Mouse (Mus musculus): ENCODE data around the gene Tmem201. TPM values are rescaled to one million over a fixed set of nuclear protein-coding genes. Genes with fewer than 3 reads are reported as not detected.
"Not testable (repeated sequence)": the region's sequence is repeated elsewhere in the genome, so short reads cannot be mapped to it uniquely, and the experiment has no call there.

The Tmem201 gene
- polyA plus RNA-seq, 1 experiment from 2014 or later: 24.6 TPM

DNA sequence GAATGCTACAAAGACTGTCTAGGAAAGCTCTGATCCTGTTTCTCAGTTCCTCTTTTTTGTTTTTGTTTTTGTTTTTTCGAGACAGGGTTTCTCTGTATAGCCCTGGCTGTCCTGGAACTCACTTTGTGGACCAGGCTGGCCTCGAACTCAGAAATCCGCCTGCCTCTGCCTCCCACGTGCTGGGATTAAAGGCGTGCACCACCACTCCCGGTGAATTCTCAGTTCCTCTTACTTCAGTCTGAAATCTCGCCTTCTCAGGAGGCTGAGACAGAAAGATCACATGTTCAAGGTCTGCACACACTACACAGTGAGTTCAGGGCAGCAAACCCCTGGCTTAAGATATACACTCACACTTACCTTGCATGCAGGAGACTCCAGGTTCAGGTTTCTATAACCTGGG is 18.7 kb upstream of the Tmem201 start:
- not testable (repeated sequence) for ATAC-seq (ENCODE audit: insufficient number of reproducible peaks, low FRiP score, low TSS enrichment, low read depth); H3K9me3 ChIP-seq (ENCODE audit: control insufficient read depth, low read length); H3K27ac ChIP-seq (replicated peaks; ENCODE audit: low read depth, low read length); H3K4me3 ChIP-seq (ENCODE audit: low read depth, low read length); H3K9ac ChIP-seq (ENCODE audit: low read length); H3K4me1 ChIP-seq (ENCODE audit: control insufficient read depth, insufficient read depth, low read length); DNase-seq (ENCODE audit: low spot score); H3K4me2 ChIP-seq (ENCODE audit: low read depth, severe bottlenecking); H3K36me3 ChIP-seq (ENCODE audit: control insufficient read depth, insufficient read depth, low read length); H3K27me3 ChIP-seq (ENCODE audit: control insufficient read depth, insufficient read depth, low read length)
- WGBS: 92% methylated on average over 7 of the region's 7 CpGs

DNA sequence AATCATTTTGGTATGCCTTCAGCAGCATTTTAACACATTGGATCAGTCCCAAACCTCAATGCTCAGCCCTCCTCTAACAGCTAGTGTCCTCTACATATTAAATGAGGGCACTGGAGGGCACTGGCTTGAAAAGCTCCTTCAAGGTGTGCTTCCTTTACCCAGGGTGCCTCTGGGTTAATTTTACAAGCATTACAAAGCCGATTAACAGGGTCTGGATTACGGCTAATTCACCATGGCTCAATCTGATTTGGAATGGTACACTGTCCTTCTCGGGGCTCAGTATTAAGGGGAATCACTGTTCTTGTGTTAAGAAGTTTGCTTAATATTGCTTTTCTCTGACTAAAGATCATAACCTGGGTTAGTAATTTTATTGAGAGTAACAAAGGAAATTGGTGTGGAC is 15.0 kb upstream of the Tmem201 start:
- H3K4me2 ChIP-seq (ENCODE audit: low read depth, severe bottlenecking): no peak overlapping the region
- H3K36me3 ChIP-seq (ENCODE audit: control insufficient read depth, insufficient read depth, low read length): no peaks in the 10 kb centered on the region; the same call in 1 of the 2 replicates
- no peak overlapping the region for H3K27ac ChIP-seq (replicated peaks; ENCODE audit: low read depth, low read length)
- DNase-seq (ENCODE audit: low spot score): no peak
- no peaks in the 10 kb centered on the region for H3K4me1 ChIP-seq (ENCODE audit: control insufficient read depth, insufficient read depth, low read length)
- ATAC-seq (ENCODE audit: insufficient number of reproducible peaks, low FRiP score, low TSS enrichment, low read depth): no peak
- no peak overlapping the region for H3K9ac ChIP-seq (ENCODE audit: low read length)
- no peak overlapping the region for H3K4me3 ChIP-seq (ENCODE audit: low read depth, low read length)
- whole genome bisulfite sequencing: 58% methylated on average over 3 of the region's 3 CpGs
- H3K9me3 ChIP-seq (ENCODE audit: control insufficient read depth, low read length): no peaks in the 10 kb centered on the region
- H3K27me3 ChIP-seq (ENCODE audit: control insufficient read depth, insufficient read depth, low read length): no peaks in the 10 kb centered on the region

DNA sequence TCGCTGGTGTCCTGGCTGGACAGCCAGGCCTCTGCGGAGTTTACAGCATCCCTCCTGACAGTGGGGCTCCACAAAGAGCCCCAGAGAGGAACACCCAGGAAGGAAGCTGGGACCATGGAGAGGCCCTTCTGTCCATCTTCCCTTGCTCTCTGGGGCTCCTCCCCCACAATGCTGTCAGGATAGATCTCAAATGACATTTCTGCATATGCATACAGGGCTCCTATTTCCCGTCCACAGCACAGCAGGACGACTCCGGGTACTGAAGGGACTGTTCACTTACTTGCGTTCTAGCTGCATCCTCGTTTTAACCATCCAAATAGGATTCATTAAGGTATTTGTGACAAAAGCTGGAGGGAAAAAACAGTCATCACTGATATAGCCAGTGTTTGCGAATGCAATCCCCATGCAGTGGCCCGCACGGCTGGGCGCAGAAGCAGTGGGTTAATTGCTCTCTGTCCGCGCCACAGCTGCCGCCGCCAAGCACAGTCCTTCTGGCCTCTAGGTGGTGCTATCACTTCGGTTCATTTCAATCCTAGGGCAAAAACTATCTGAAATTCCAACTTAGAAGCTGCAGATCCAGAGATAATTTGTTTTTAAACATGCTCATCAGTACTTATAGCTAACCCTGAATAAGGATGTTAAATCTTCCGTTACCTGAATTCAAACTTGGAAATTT is 14.4 kb upstream of the Tmem201 start:
- no peaks in the 10 kb centered on the region; the same call in 1 of the 2 replicates for H3K36me3 ChIP-seq (ENCODE audit: control insufficient read depth, insufficient read depth, low read length)
- WGBS: 38% methylated on average over 17 of the region's 17 CpGs
- H3K9me3 ChIP-seq (ENCODE audit: control insufficient read depth, low read length): no peaks in the 10 kb centered on the region
- ATAC-seq (ENCODE audit: insufficient number of reproducible peaks, low FRiP score, low TSS enrichment, low read depth): no peak
- H3K27me3 ChIP-seq (ENCODE audit: control insufficient read depth, insufficient read depth, low read length): no peaks in the 10 kb centered on the region
- no peaks in the 10 kb centered on the region for H3K4me1 ChIP-seq (ENCODE audit: control insufficient read depth, insufficient read depth, low read length)
- H3K27ac ChIP-seq (replicated peaks; ENCODE audit: low read depth, low read length): no peak overlapping the region
- H3K4me2 ChIP-seq (ENCODE audit: low read depth, severe bottlenecking): no peak overlapping the region
- no peak overlapping the region for H3K4me3 ChIP-seq (ENCODE audit: low read depth, low read length)
- no peak overlapping the region for H3K9ac ChIP-seq (ENCODE audit: low read length)
- DNase-seq (ENCODE audit: low spot score): peak; percentile 77

DNA sequence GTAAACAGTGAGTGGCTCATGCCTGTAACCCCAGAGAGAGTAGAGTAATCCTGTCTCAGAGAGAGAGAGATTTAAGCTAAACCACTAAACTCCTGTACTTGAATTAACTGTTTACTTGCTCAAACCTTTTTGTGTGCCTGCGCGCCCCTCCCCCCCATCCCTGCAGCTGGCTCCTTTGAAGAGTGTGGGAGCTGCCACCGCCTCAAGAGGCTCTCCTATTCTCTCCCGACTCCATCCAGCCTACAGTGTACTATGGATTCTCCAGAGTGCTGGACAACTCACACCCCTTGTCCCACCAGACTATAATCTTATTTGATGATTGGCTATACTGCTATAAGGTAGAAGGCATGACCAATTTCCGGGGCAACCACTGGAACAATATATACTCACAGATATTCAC is 12.8 kb upstream of the Tmem201 start:
- H3K27me3 ChIP-seq (ENCODE audit: control insufficient read depth, insufficient read depth, low read length): no peaks in the 10 kb centered on the region
- no peaks in the 10 kb centered on the region; the same call in 1 of the 2 replicates for H3K36me3 ChIP-seq (ENCODE audit: control insufficient read depth, insufficient read depth, low read length)
- no peak overlapping the region for H3K4me3 ChIP-seq (ENCODE audit: low read depth, low read length)
- no peak overlapping the region for H3K4me2 ChIP-seq (ENCODE audit: low read depth, severe bottlenecking)
- H3K4me1 ChIP-seq (ENCODE audit: control insufficient read depth, insufficient read depth, low read length): no peaks in the 10 kb centered on the region
- no peak for ATAC-seq (ENCODE audit: insufficient number of reproducible peaks, low FRiP score, low TSS enrichment, low read depth)
- H3K27ac ChIP-seq (replicated peaks; ENCODE audit: low read depth, low read length): no peak overlapping the region
- H3K9me3 ChIP-seq (ENCODE audit: control insufficient read depth, low read length): no peaks in the 10 kb centered on the region
- DNase-seq (ENCODE audit: low spot score): no peak
- 39% methylated on average over 5 of the region's 5 CpGs for WGBS
- H3K9ac ChIP-seq (ENCODE audit: low read length): no peak overlapping the region

DNA sequence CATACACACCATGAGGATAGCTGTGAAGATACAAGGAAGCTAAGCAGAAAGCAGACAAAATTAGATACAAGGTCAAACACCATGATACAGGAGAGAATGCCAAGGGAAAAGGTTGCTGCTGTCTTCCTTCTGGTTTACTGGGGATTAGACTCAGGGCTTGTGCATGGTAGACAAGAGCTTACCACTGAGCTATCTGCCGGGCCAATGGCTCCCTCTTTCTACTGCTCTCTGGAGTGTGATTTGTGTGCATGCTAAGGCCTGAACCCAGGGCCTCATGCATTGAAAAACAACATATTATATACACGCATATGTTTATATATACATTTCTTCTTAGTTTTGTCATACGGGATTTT is 11.8 kb upstream of the Tmem201 start:
- ATAC-seq (ENCODE audit: insufficient number of reproducible peaks, low FRiP score, low TSS enrichment, low read depth); H3K9me3 ChIP-seq (ENCODE audit: control insufficient read depth, low read length); H3K27me3 ChIP-seq (ENCODE audit: control insufficient read depth, insufficient read depth, low read length); H3K4me3 ChIP-seq (ENCODE audit: low read depth, low read length); H3K4me2 ChIP-seq (ENCODE audit: low read depth, severe bottlenecking); H3K9ac ChIP-seq (ENCODE audit: low read length); H3K4me1 ChIP-seq (ENCODE audit: control insufficient read depth, insufficient read depth, low read length); H3K27ac ChIP-seq (replicated peaks; ENCODE audit: low read depth, low read length); H3K36me3 ChIP-seq (ENCODE audit: control insufficient read depth, insufficient read depth, low read length); DNase-seq (ENCODE audit: low spot score): not testable (repeated sequence)
- 93% methylated on average over 3 of the region's 3 CpGs for WGBS

DNA sequence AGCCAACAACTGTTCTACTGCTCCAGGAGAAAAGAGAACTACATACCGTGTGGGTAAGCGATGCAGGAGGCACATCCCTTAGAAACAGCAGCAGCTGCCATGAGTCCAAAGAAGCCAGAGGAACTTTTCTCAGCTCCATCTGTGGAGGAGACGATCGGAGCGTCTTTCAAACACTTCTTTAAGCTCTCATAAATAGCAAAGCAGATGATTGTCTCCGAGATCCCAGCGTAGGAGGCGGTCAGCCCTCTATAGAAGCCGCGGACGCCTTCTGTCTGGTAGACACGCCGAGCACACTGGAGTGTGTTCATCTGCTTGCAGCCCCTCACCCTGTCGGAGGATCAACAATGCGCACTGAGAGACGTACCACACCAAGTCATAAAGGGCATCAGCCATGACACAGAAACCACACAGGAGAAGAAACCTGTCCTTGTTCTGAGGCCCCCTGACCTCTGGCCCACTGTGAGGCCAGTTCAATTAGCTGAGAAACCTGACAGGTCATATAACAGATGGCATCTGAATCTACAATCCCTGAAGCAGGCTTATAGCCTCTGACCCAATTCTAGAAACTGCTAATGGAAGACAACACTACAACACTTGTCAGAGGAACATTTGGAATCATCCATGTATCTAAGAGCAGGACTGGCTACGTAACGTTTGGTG is 11.3 kb upstream of the Tmem201 start:
- H3K27ac ChIP-seq (replicated peaks; ENCODE audit: low read depth, low read length): no peak overlapping the region
- no peaks in the 10 kb centered on the region for H3K27me3 ChIP-seq (ENCODE audit: control insufficient read depth, insufficient read depth, low read length)
- H3K4me3 ChIP-seq (ENCODE audit: low read depth, low read length): no peak overlapping the region
- H3K9me3 ChIP-seq (ENCODE audit: control insufficient read depth, low read length): no peaks in the 10 kb centered on the region
- ATAC-seq (ENCODE audit: insufficient number of reproducible peaks, low FRiP score, low TSS enrichment, low read depth) (no peak), DNase-seq (ENCODE audit: low spot score) (no peak)
- H3K9ac ChIP-seq (ENCODE audit: low read length): no peak overlapping the region
- H3K4me1 ChIP-seq (ENCODE audit: control insufficient read depth, insufficient read depth, low read length): no peaks in the 10 kb centered on the region
- no peak overlapping the region for H3K4me2 ChIP-seq (ENCODE audit: low read depth, severe bottlenecking)
- WGBS: 90% methylated on average over 18 of the region's 18 CpGs
- H3K36me3 ChIP-seq (ENCODE audit: control insufficient read depth, insufficient read depth, low read length): no peaks in the 10 kb centered on the region; the same call in 1 of the 2 replicates

DNA sequence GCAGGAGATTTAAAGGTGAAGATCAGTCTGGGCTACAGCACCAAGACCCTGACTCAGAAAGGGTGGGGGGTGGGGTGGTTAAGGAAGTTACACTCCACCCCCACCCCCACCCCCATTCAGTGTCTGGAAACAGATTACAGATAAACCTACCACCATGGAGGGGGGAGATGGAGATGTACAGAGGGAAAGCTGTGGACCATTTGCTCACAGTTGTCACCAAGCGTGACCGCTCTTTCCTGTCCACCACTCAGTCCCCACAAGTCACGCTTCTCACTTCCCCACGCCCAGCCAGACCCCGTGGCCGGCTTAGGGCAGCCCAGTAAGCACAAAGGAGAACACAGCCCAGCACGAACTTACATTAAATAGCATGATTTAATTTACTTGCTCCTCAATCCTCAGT is 6.3 kb upstream of the Tmem201 start:
- Histone ChIP-seq H3K4me3 (ENCODE audit: low read depth, low read length) (no peak overlapping the region), H3K27me3 (ENCODE audit: control insufficient read depth, insufficient read depth, low read length) (no peaks in the 10 kb centered on the region), H3K9me3 (ENCODE audit: control insufficient read depth, low read length) (no peaks in the 10 kb centered on the region), H3K4me2 (ENCODE audit: low read depth, severe bottlenecking) (no peak overlapping the region), H3K9ac (ENCODE audit: low read length) (no peak overlapping the region), H3K4me1 (ENCODE audit: control insufficient read depth, insufficient read depth, low read length) (no peaks in the 10 kb centered on the region), H3K36me3 (ENCODE audit: control insufficient read depth, insufficient read depth, low read length) (no peaks in the 10 kb centered on the region; the same call in 1 of the 2 replicates), H3K27ac (replicated peaks; ENCODE audit: low read depth, low read length) (no peak overlapping the region)
- DNase-seq (ENCODE audit: low spot score): no peak
- 88% methylated on average over 7 of the region's 7 CpGs for WGBS
- no peak for ATAC-seq (ENCODE audit: insufficient number of reproducible peaks, low FRiP score, low TSS enrichment, low read depth)

DNA sequence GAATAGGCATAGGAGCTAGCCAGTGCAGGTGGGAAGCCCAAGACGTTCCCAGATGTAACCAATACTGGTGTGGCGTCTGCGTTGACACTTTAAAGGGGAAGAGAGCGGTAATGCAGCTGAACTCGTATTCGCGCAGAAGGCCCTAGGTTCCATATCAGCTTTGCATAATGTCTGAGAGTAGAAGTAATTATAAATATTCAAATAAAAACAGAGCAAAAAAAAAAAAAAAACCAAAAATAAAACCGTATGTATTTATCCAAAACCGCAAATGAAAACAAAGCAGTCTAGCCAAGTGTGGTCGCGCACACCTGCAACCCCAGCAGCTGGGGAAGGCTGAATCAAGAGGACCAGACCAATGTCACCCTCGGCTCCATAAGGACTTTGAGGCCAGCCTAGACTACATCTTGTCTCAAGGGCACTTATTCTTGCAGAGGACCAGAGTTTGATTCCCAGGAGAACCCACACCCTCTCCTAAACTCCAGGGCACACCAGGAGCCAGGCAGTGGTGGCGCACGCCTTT is 4.2 kb upstream of the Tmem201 start:
- Histone ChIP-seq H3K9me3 (ENCODE audit: control insufficient read depth, low read length) (no peaks in the 10 kb centered on the region), H3K4me3 (ENCODE audit: low read depth, low read length) (no peak overlapping the region), H3K4me2 (ENCODE audit: low read depth, severe bottlenecking) (no peak overlapping the region), H3K36me3 (ENCODE audit: control insufficient read depth, insufficient read depth, low read length) (no peaks in the 10 kb centered on the region; the same call in 1 of the 2 replicates), H3K27ac (replicated peaks; ENCODE audit: low read depth, low read length) (no peak overlapping the region), H3K27me3 (ENCODE audit: control insufficient read depth, insufficient read depth, low read length) (no peaks in the 10 kb centered on the region), H3K9ac (ENCODE audit: low read length) (no peak overlapping the region), H3K4me1 (ENCODE audit: control insufficient read depth, insufficient read depth, low read length) (no peaks in the 10 kb centered on the region; the same call in none of the 2 replicates)
- ATAC-seq (ENCODE audit: insufficient number of reproducible peaks, low FRiP score, low TSS enrichment, low read depth) (no peak), DNase-seq (ENCODE audit: low spot score) (no peak)
- 94% methylated on average over 14 of the region's 14 CpGs for WGBS
